Mouse (Mus musculus): ENCODE measurements around the gene Tomm20l. TPM values are rescaled to one million over a fixed set of nuclear protein-coding genes. Genes with fewer than 3 reads are reported as not detected.
"Not testable (repeated sequence)": the region's sequence is repeated elsewhere in the genome, so short reads cannot be mapped to it uniquely, and the experiment has no call there.

Tomm20l gene
- total RNA-seq (2022), result not detected

- no peak for DNase-seq (ENCODE audit: low spot score in 2 of 2)
Measured at GRCm38 (mm10) chr12:71111331-71111730, at the start of gene Tomm20l. Gene Tomm20l, plus strand, starts transcription at chr12:71111428.

- no peak for DNase-seq (ENCODE audit: low spot score in 2 of 2)
Measured at GRCm38 (mm10) chr12:71069846-71070245, 41.4 kb upstream of the Tomm20l start.

DNA sequence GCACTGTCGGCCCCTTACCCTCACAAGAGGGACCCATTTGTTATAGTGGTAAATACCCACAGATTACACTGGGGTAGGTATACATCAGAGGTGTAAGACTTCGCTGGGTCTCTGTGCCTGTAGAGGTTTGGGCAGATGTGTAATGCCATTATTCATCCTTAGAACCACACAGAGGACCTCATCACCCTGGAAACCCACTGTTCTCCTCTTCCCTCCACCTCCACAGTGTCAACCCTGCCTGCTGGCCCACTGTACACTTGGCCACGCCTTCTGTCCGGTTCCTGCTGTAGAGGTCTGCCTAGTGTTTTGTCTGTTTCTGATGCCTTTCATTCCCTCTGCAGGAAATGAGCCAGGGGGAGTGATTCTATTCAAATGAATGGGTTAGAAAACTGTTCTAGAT, 39.2 kb upstream of the Tomm20l start:
- DNase-seq (ENCODE audit: low spot score in 2 of 2), result no peak

GRCm38 (mm10) chr12:71073113-71073730, 38.0 kb upstream of the Tomm20l start:
- DNase-seq (ENCODE audit: low spot score in 2 of 2), result no peak

GRCm38 (mm10) chr12:71086331-71086730, 24.9 kb upstream of the Tomm20l start:
- no peak for DNase-seq (ENCODE audit: low spot score in 2 of 2)

DNA sequence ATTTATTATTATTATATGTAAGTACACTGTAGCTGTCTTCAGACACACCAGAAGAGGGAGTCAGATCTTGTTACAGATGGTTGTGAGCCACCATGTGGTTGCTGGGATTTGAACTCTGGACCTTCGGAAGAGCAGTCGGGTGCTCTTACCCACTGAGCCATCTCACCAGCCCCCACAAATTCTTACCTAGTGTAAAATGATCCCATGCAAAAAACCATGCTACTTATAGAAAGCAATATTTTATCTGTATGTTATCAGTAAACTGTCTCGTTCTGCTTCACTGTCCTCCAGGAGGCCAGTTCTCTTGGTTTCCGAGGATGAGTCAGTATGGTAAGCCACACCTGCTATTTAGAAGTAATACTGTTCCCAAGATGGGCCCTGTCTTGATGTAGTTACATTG, 7.0 kb upstream of the Tomm20l start:
- not testable (repeated sequence) for DNase-seq (ENCODE audit: low spot score in 2 of 2)

GRCm38 (mm10) chr12:71107216-71107771, 3.9 kb upstream of the Tomm20l start:
- DNase-seq (ENCODE audit: low spot score in 2 of 2), result no peak

DNA sequence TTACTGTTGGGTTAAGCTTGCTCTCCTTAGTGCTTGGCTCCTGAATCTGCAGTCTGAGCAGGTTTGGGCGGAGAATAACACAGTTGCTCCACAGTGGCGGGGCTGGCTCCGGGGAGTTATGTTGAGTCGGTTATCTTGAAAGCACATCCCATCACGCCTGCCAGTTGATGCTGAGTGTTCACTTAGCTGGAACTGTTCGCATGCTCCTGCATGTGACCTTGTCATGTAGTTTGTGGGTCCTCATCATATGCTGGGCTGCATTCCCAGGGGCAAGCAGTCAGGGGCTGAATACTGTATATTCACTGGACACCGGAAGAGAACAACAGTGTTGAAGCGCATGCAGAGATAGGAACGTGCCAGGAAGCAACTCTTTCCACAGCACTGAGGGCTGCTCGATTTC, 1.8 kb downstream of the Tomm20l start:
- no peak for DNase-seq (ENCODE audit: low spot score in 2 of 2)

DNA sequence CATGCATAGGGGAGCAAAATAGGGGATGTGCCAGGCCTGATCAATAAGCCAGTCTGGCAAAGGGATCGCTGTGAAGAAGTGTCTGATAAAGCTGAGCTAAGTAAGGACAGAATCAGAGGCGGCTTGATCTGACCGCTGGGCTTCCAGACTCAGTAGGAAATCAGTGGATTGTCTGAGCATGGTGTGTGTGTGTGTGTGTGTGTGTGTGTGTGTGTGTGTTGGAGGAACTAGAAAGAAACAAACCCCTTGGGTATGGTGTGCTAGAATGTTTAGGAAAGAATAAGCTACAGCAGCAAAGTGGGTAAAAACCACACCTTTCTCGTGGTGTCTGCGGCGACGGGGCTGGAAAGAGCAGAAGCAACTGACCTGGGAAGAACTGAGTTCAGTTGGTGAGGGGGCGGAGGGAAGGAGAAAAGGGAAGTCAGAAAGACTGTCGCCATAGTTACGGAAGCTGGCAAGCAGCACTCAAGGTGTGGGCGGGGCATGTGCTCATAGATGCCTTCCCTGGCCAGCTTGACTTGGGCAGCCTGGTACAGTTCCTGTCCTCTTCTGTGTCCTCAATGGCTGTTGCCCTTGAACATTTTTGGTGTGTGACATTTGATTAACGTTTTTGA, 2.6 kb downstream of the Tomm20l start:
- peak in 1 of 2 experiments; percentile 80 for DNase-seq (ENCODE audit: low spot score in 2 of 2)

DNA sequence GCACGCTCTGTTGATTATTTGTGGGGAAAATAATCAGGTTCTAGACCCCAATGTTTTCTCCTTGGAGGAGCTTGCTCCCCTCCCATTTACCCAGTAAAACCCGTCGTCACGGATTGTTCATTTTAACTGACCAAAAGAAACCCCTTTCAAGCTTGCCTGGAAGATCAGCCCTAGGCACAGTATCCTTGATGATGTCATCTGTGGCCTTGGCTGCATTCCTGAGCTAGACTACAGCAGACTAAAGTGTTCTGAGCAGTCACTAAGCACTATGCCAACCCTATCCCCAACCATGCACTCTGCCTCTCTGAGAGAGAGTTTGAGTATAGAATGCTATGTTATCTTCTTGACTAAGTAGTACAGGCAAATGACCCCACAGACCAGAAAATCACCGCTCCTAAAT, 5.2 kb downstream of the Tomm20l start:
- DNase-seq (ENCODE audit: low spot score in 2 of 2), result no peak

GRCm38 (mm10) chr12:71122731-71123130, 11.5 kb downstream of the Tomm20l start:
- DNase-seq (ENCODE audit: low spot score in 2 of 2), result no peak

GRCm38 (mm10) chr12:71123286-71123685, 12.1 kb downstream of the Tomm20l start:
- no peak for DNase-seq (ENCODE audit: low spot score in 2 of 2)

DNA sequence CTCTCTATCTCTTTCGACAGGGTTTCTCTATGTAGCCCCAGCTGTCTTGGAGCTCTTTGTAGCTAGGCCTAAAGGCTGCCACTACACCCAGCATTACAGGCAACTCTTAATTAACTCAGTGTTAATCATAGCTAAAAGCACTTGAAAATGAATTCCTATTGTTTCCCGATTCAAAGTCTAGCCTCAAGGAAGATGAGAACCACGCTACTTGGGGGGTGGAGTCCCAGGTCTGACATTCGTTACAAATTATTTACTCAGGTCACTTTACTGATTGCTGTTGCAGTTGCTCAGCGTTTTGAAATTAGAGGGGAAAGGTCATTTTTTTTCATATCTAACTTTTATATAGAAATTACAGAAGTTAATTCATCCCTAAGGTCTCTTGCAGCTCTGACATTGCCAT, 24.4 kb downstream of the Tomm20l start:
- no peak for DNase-seq (ENCODE audit: low spot score in 2 of 2)

GRCm38 (mm10) chr12:71136130-71136973, 25.1 kb downstream of the Tomm20l start, which contains the start of the genes Timm9 and 2700049A03Rik:
Gene Timm9, minus strand, starts transcription at chr12:71136684.
Gene 2700049A03Rik, plus strand, starts transcription at chr12:71136848.
- peak; percentile 64 to 83 for DNase-seq (ENCODE audit: low spot score in 2 of 2)

GRCm38 (mm10) chr12:71136974-71137491, 25.8 kb downstream of the Tomm20l start:
- peak; percentile 61 to 70 for DNase-seq (ENCODE audit: low spot score in 2 of 2)

- no peak for DNase-seq (ENCODE audit: low spot score in 2 of 2)
Measured at GRCm38 (mm10) chr12:71137686-71138085, 26.5 kb downstream of the Tomm20l start.

GRCm38 (mm10) chr12:71139258-71139828, 28.1 kb downstream of the Tomm20l start:
- DNase-seq (ENCODE audit: low spot score in 2 of 2), result no peak

DNA sequence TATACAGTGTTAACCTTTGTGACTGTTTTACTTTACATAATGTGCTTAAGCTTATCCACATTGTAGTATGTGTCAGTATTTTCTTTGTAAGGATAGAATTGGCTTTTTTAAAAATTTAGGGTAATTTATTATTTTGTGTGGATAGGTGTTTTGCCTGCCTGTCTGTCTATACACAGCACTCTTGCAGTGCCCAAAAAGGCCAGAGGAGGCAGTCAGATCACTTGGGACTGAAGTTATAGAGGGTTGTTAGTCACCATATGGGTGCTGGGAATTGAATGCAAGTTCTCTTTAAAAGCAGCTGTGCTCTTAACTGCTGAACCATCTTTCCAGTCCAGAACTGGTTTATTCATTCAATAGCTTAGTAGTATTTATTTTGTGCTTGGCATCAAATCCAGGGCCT, 30.0 kb downstream of the Tomm20l start:
- no peak for DNase-seq (ENCODE audit: low spot score in 2 of 2)

DNA sequence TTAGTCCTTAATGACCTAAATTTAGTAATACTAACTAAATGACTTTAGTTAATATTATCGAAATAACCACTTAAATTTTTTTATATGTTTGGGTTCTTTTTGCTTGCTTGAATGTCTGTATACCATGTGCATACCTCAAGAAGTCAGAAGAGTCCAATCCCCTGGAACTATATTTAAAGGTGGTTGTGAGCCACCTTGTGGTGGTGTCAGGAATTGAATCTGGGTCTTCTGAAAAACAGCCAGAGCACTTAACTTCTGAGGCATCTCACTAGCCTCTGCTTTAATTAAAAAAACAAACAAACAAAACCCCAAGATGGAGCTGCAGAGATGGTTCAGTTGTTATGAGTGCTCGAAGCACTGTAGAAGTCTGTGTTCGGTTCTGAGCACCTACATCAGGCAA, 36.4 kb downstream of the Tomm20l start:
- DNase-seq (ENCODE audit: low spot score in 2 of 2), result no peak

GRCm38 (mm10) chr12:71148801-71149200, 37.6 kb downstream of the Tomm20l start:
- no peak for DNase-seq (ENCODE audit: low spot score in 2 of 2)

GRCm38 (mm10) chr12:71149456-71149855, 38.2 kb downstream of the Tomm20l start:
- no peak for DNase-seq (ENCODE audit: low spot score in 2 of 2)
